Mouse (Mus musculus) heart, adult 9 months (tissue): ENCODE results near the gene Cysltr2.

Source experiments
- DNase-seq, 2 experiments: peaks; one replicate each; pipeline ENCODE4 v3.0.0; 2022; ENCODE audit warnings: low spot score in 2 of 2

Gene Cysltr2

DNA sequence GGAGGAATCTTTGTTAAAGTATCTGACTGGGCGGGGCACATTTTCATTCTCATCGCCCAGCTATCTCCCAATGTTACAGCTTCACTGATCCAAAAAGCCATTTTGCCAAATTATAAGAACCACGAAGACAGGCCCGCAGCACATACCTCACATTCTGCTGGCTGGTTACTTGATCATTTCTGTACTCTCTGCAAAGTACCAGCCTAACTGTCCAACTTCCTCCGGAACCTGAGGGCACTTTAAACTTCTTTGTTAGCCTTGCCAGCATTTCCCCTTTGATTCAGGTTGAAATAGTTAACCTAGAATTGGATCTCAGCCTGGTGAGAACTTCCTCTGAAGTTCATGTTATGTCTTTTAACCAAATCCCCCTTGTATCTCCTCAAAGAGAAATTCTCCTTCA is 63.8 kb downstream of the Cysltr2 start:
- DNase-seq = no peak

DNA sequence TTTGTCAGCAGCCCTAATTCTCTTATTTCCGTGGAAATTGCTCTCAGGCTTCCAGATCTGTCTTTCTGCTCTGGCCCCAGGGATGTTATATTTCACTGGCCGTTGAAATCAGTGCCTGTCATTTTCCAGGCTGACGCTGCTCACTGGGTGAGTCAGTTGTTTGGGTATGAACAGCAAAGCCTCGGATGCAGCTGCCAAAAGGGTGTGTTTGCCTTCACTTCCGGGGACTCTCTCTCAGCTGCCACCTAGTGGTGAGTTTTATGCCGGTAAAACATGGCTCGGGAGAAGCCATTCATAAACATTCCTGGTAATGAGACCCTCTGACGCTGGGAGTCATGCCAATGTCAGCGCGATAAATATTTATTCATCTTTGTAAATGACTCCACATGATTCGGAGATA is 65.5 kb downstream of the Cysltr2 start:
- DNase-seq = peak; percentile 85 to 88

DNA sequence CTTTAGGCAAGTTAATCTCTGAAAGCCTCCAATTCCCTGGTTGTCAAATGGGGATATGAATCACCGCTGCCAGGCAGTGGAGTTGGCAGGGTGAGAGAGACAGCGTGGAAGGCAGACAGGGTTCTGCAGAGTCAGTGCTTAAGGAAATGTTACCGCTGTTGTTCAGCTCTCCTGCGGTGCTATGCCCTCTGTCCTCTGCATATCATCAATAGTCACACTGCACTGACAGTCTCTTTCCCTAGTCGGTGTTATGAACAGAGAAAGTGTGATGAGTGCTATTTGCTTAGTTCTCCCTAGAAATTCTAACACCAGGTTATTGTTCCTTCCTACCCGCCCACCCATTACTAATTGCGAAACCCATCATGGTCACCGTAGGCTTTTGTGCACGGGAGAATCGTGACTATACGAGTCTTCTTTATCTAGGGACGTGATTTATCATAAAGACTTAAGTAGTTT is 65.9 kb downstream of the Cysltr2 start:
- DNase-seq = peak in 1 of 2 experiments; percentile 18

DNA sequence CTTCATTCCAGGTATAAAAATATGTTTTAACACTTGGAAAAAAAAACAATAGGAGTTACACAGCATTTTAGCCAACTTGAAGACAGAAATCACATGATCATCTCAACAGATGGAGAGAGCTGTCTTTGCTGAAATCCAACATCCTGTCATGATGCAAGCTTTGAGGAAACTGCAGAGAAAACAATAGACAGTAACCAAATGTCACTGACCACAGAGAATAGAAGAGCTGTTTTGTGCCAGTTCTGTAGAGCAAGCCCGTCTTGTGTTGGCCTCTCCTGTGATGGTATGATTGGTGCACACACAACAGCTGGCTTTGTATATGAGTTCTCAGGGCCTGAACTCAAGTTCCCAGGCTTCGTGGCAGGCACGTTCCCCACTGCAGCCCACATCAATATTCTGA is 68.2 kb downstream of the Cysltr2 start:
- DNase-seq = peak; percentile 22 to 40

DNA sequence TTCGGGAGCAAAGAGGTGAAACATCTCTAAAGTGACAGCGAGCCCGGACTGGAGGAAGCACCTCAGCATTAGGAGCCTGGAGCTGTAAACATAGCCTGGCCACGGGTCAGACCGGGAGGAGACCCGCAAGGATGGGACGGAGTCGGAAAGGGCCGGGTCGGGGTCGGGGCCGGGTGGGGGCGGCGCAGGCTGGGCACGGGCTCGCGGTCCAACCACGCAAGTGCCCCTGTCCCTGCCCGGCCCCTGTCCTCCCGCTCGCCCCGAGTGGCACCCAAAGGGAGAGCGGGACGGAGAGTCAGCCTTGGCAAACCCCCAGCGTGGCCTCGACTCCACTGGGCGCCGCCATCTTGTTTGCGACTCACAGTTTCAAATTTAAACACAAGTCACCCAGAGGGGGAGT is 68.8 kb downstream of the Cysltr2 start:
- DNase-seq = no peak

DNA sequence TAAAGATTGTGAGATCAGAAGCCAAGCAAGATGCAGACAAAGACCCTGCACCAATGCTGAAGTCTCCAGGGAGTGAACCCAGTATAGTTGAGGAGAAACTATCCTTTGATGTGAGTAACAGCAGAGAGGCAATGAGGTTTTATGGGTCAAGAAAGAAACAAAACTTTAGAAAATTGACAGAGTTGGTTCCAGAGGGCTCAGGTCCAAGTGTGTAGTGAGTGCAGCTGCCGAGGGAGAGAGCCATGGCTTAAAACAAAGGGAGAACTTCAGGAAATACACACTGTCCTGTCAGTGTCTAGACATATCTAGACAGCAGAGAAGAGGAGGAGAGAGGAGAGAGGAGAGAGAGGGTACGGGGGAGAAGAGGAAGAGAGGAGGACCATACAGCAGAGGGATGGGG is 72.8 kb downstream of the Cysltr2 start:
- peak in 1 of 2 experiments; percentile 32 for DNase-seq
